Mouse (Mus musculus) ES-E14 (cell line): Measurements from ENCODE around the gene Ly6g5c. TPM values are rescaled to one million over a fixed set of nuclear protein-coding genes. Genes with fewer than 3 reads are reported as not detected.
A peak's percentile ranks its signal among the peaks of the same experiment; 100 is the strongest.

Experiments used
- DNase-seq: peaks from one replicate; pipeline ENCODE4 v3.0.0-alpha.2; 2013; ENCODE audit warnings: low read depth, low spot score
- H3K27ac ChIP-seq: 2 replicates; pipeline ENCODE4 v1.5.1; 2012; ENCODE audit warnings: low read depth, mild to moderate bottlenecking, low read length, moderate library complexity, mixed read lengths; ENCODE audit not compliant: poor library complexity, insufficient read depth, severe bottlenecking
- H3K36me3 ChIP-seq: 2 replicates; pipeline ENCODE4 v1.6.1; 2012; ENCODE audit warnings: mild to moderate bottlenecking, low read length, moderate library complexity, mixed read lengths; ENCODE audit not compliant: control insufficient read depth, poor library complexity, insufficient read depth, severe bottlenecking
- H3K4me1 ChIP-seq, 2 experiments: fragments of 150-350 bp in 1 of 2; sonication (generic) in 1 of 2; 2 replicates each; pipeline ENCODE4 v1.6.1; 2012; ENCODE audit warnings: low read length in 2 of 2, mild to moderate bottlenecking in 1 of 2, mixed read lengths in 1 of 2; ENCODE audit not compliant: control insufficient read depth in 2 of 2, insufficient read depth in 2 of 2, poor library complexity in 1 of 2
- H3K4me3 ChIP-seq, 2 experiments: fragments of 150-350 bp in 1 of 2; sonication (generic) in 1 of 2; 2 replicates each; pipeline ENCODE4 v1.5.1; 2012; ENCODE audit warnings: low read length in 2 of 2, low read depth in 1 of 2, mild to moderate bottlenecking in 1 of 2, mixed read lengths in 1 of 2; ENCODE audit not compliant: insufficient read depth in 1 of 2, poor library complexity in 1 of 2, severe bottlenecking in 1 of 2
- H3K9ac ChIP-seq: 2 replicates; pipeline ENCODE4 v1.6.1; 2012; ENCODE audit warnings: low read depth, mild to moderate bottlenecking, low read length, mixed read lengths; ENCODE audit not compliant: poor library complexity, insufficient read depth, severe bottlenecking
- H3K9me3 ChIP-seq: fragments of 150-350 bp; sonication (generic); 2 replicates; pipeline ENCODE4 v1.6.1; 2012; ENCODE audit warnings: low read depth, mild to moderate bottlenecking, low read length; ENCODE audit not compliant: control insufficient read depth, insufficient read depth
- CHD2 ChIP-seq: IDR thresholded peaks from 2 replicates; pipeline ENCODE4 v1.6.1; 2014; ENCODE audit warnings: mild to moderate bottlenecking, low read depth, low read length, inconsistent platforms
- HCFC1 ChIP-seq: IDR thresholded peaks from 2 replicates; pipeline ENCODE4 v1.6.1; 2012; ENCODE audit warnings: low read length, inconsistent platforms, borderline replicate concordance; ENCODE audit not compliant: insufficient read depth
- MAFK ChIP-seq: IDR thresholded peaks from 2 replicates; pipeline ENCODE4 v1.6.1; 2014; ENCODE audit warnings: mild to moderate bottlenecking, low read depth, low read length, inconsistent platforms; ENCODE audit not compliant: insufficient read depth
- ZC3H11A ChIP-seq: IDR thresholded peaks from 2 replicates; pipeline ENCODE4 v1.6.1; 2012; ENCODE audit warnings: low read depth, mild to moderate bottlenecking, inconsistent platforms, low read length, borderline replicate concordance
- ZNF384 ChIP-seq: IDR thresholded peaks from 2 replicates; pipeline ENCODE4 v1.6.1; 2012; ENCODE audit warnings: low read depth, low read length, inconsistent platforms
- in situ Hi-C, 2 experiments: fragments of 600-800 bp; cut with MboI; formaldehyde crosslinking; loops; one replicate each; pipeline ENCODE4 v1.15.1; 2025; ENCODE audit warnings: low sequenced_read_pairs in 2 of 2, inconsistent platforms in 1 of 2; ENCODE audit not compliant: unreplicated experiment in 2 of 2
- total RNA-seq: library from RNA; depleted of rRNA; stranded (reverse); fragments of 300-350 nt; gene quantifications from 2 replicates; pipeline ENCODE4 v1.2.3, GENCODE M21; 2012

Gene Ly6g5c
- total RNA-seq, 1 experiment = 0.49 TPM

DNA sequence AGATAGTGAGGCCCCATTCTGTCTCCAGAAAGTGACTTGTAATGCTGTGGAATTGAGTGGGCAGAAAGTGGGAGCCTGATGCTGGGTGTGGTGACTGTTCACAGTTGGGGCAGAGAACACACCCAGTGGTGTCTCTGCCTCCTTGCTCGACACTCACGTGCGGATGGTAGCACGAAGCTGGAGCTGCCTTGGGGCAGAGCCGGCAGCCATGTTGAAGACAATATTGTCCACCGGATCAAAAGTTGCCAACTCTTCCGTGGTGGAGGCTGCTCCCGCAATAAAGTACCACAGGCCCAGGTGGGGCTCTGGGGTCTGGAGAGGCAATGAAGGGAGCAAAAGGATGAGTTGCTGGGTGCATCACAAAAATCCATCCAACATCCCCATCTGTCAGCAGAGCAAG lies 23.0 kb downstream of the Ly6g5c start:
- Histone ChIP-seq H3K9me3 (no peaks in the 10 kb centered on the region), H3K27ac (no peak overlapping the region), H3K9ac (no peak overlapping the region), H3K4me1 (peaks cover 0 to 2% of the 10 kb centered on the region in 2 experiments; a peak in 1 of 4 replicates), H3K36me3 (no peaks in the 10 kb centered on the region), H3K4me3 (no peak overlapping the region)
- in situ Hi-C loops = no loop called here
- DNase-seq = no peak
- no peak for TF ChIP-seq ZNF384

DNA sequence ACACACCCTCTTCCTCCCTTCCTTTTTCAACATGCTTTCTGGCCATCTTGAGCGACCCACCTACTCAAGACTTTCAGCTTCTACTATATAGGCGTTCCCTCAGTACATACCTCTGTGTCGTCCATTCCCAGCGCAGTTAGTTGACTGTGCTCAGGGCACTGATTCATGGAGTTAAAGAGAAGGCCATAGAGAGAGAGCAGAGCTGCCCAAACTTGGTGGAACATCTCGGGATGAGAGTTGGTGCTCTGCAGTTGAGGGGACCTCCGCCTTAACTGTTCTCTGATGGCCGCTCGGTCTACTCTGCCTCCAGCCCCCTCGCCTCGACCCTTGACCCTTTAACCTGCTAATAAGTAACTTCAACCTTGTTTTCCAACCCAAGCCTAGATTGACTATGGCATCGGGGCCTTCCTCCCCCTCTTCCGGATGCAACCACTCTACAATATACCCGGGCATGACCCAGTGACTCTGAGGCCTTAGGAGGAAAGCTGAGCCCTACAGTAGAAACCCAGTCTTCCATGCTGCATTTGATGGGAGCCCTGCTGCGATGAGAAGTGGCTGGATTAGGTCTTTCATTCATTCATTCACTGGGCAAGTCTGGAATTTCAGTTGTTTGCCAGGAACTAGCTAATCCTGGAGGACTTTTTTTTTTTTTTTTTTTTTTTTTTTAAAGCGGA lies 23.6 kb downstream of the Ly6g5c start, which contains the start of gene Apom:
TSS of gene Apom (minus strand) at position 551 of the 674 bp plus-strand sequence.
- no peak for DNase-seq
- peaks cover 0 to 4% of the 10 kb centered on the region in 2 experiments; a peak in 2 of 4 replicates for H3K4me1 ChIP-seq
- in situ Hi-C loops = no loop called here
- no peak within 1 kb of the TSS for H3K27ac ChIP-seq
- H3K9me3 ChIP-seq = no peaks in the 10 kb centered on the region
- no peak within 1 kb of the TSS for H3K9ac ChIP-seq
- peak; percentile 85 for TF ChIP-seq ZNF384
- no peak for TF ChIP-seq CHD2
- TF ChIP-seq MAFK = no peak
- TF ChIP-seq ZC3H11A = no peak
- H3K36me3 ChIP-seq = no peaks in the 10 kb centered on the region
- no peak within 1 kb of the TSS for H3K4me3 ChIP-seq

DNA sequence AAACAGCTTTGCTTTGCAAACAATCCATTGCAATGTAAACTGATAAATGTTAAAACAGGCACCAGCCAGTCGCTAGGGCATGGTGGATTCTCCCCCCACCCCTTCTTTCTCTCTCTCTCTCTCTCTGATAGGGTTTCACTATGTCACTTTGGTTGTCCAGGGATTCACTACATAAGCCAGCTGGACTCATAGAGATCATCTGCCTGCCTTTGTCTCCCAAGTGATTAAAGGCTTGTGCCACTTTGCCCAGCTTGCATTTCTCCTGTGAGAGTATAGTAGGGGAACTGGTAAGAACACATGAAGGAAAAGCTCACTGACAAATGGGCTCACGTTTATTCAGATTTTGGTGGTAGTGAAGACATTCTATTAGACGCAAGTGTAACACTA lies 24.1 kb downstream of the Ly6g5c start:
- Histone ChIP-seq H3K9ac (no peak overlapping the region), H3K27ac (no peak overlapping the region), H3K4me1 (peaks cover 0 to 4% of the 10 kb centered on the region in 2 experiments; a peak in 2 of 4 replicates), H3K9me3 (no peaks in the 10 kb centered on the region), H3K36me3 (no peaks in the 10 kb centered on the region), H3K4me3 (no peak overlapping the region)
- TF ChIP-seq ZC3H11A (no peak), HCFC1 (no peak), MAFK (no peak), CHD2 (no peak), ZNF384 (no peak)
- in situ Hi-C loops = no loop called here
- no peak for DNase-seq

DNA sequence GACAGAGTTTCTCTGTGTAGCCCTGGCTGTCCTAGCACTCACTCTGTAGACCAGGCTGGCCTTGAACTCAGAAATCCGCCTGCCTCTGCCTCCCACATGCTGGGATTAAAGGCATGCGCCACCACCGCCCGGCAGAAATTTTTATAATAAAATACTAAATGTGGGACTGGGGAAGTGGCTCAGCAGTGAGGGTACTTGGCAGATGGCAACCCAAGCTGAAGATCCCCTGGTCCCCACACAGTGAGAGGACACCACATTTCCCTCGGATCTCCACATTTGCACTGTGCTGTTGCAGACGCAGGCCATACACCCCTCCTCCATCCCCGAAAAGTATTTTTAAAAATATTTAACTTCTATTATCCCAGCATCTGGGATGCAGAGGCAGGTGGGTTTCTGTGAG lies 25.4 kb downstream of the Ly6g5c start:
- H3K9me3 ChIP-seq = no peaks in the 10 kb centered on the region
- H3K36me3 ChIP-seq = peaks cover 4% of the 10 kb centered on the region
- H3K27ac ChIP-seq = no peak overlapping the region
- no peak for DNase-seq
- no peak for TF ChIP-seq CHD2
- TF ChIP-seq MAFK = no peak
- TF ChIP-seq ZNF384 = no peak
- no peak for TF ChIP-seq ZC3H11A
- no peak for TF ChIP-seq HCFC1
- no peak overlapping the region; the same call in 1 of the 2 replicates for H3K9ac ChIP-seq
- no peak overlapping the region for H3K4me3 ChIP-seq
- H3K4me1 ChIP-seq = peaks cover 0 to 7% of the 10 kb centered on the region in 2 experiments; a peak in 2 of 4 replicates
- in situ Hi-C loops = no loop called here
